Mouse (Mus musculus): Measurements from ENCODE around the gene Frmd4a.

The Frmd4a gene

GRCm38 (mm10) chr2:4142221-4142950 lies 124.9 kb downstream of the Frmd4a start:
- no peak for DNase-seq

GRCm38 (mm10) chr2:4144424-4144823 lies 126.9 kb downstream of the Frmd4a start:
- no peak for DNase-seq

GRCm38 (mm10) chr2:4152521-4153040 lies 135.1 kb downstream of the Frmd4a start:
- no peak for DNase-seq

GRCm38 (mm10) chr2:4153131-4153631 lies 135.7 kb downstream of the Frmd4a start:
- DNase-seq = peak; percentile 12

- no peak for DNase-seq
Observed at GRCm38 (mm10) chr2:4154036-4154653, 136.6 kb downstream of the Frmd4a start.

GRCm38 (mm10) chr2:4154654-4155047 lies 137.1 kb downstream of the Frmd4a start:
- DNase-seq = no peak

GRCm38 (mm10) chr2:4155406-4155805 lies 137.9 kb downstream of the Frmd4a start:
- DNase-seq = no peak

GRCm38 (mm10) chr2:4156511-4156910 lies 139.0 kb downstream of the Frmd4a start:
- no peak for DNase-seq

- DNase-seq = no peak
Observed at GRCm38 (mm10) chr2:4157396-4157795, 139.9 kb downstream of the Frmd4a start.

GRCm38 (mm10) chr2:4159574-4160203 lies 142.2 kb downstream of the Frmd4a start:
- no peak for DNase-seq

- DNase-seq = no peak
Observed at GRCm38 (mm10) chr2:4166191-4166590, 148.7 kb downstream of the Frmd4a start.

- DNase-seq = no peak
Observed at GRCm38 (mm10) chr2:4167131-4167530, 149.6 kb downstream of the Frmd4a start.

- DNase-seq = no peak
Observed at GRCm38 (mm10) chr2:4169726-4170125, 152.2 kb downstream of the Frmd4a start.

GRCm38 (mm10) chr2:4170189-4170588 lies 152.7 kb downstream of the Frmd4a start:
- DNase-seq = no peak

GRCm38 (mm10) chr2:4184991-4185390 lies 167.5 kb downstream of the Frmd4a start:
- DNase-seq = no peak

- DNase-seq = peak; percentile 49
Observed at GRCm38 (mm10) chr2:4187521-4187920, 170.0 kb downstream of the Frmd4a start.

- no peak for DNase-seq
Observed at GRCm38 (mm10) chr2:4188303-4188702, 170.8 kb downstream of the Frmd4a start.

- no peak for DNase-seq
Observed at GRCm38 (mm10) chr2:4190345-4190744, 172.8 kb downstream of the Frmd4a start.

- no peak for DNase-seq
Observed at GRCm38 (mm10) chr2:4190995-4191394, 173.5 kb downstream of the Frmd4a start.

GRCm38 (mm10) chr2:4193206-4193605 lies 175.7 kb downstream of the Frmd4a start:
- DNase-seq = no peak

GRCm38 (mm10) chr2:4194324-4195014 lies 177.0 kb downstream of the Frmd4a start:
- no peak for DNase-seq

- DNase-seq = peak; percentile 44
Observed at GRCm38 (mm10) chr2:4196041-4196440, 178.5 kb downstream of the Frmd4a start.

- DNase-seq = no peak
Observed at GRCm38 (mm10) chr2:4209234-4209633, 191.7 kb downstream of the Frmd4a start.

Data from cerebellum, adult 9-11 months (tissue).